In genomic region chr3:66572887-66573519, GRCm38 (mm10) we compare ENCODE assay signal across 17 mouse cellular contexts.
"Had no signal": no experiment of that assay in that cellular context is flagged by ENCODE, and none has a peak within 500 bp of the region (broad histone marks: within the 10 kb centered on the region; RNA-seq: fewer than 3 reads in every experiment).

No protein-coding gene starts in this region.

- ATAC-seq: liver, embryonic 12.5 days had no signal

- H3K4me1 ChIP-seq: kidney, embryonic 15.5 days; liver, embryonic 12.5 days; liver, embryonic 15.5 days; lung, embryonic 15.5 days; megakaryocyte, embryonic 14.5 days; midbrain, embryonic 12.5 days had no signal

- H3K27ac ChIP-seq: kidney, embryonic 15.5 days; left cerebral cortex, adult 2 months; liver, embryonic 12.5 days; liver, embryonic 15.5 days; lung, embryonic 15.5 days; midbrain, embryonic 12.5 days had no signal

- H3K4me3 ChIP-seq: kidney, embryonic 15.5 days; left cerebral cortex, adult 2 months; liver, embryonic 12.5 days; liver, embryonic 15.5 days; lung, embryonic 15.5 days; megakaryocyte, embryonic 14.5 days; midbrain, embryonic 12.5 days had no signal

- H3K36me3 ChIP-seq: kidney, embryonic 15.5 days; liver, embryonic 12.5 days; liver, embryonic 15.5 days; lung, embryonic 15.5 days; midbrain, embryonic 12.5 days had no signal

- DNase-seq: kidney, adult 8-10 months; kidney, postnatal 10 days; kidney, postnatal 36 days; layer of hippocampus, postnatal 36 days; liver; lung, adult 18-20 months; lung, postnatal 10 days; lung, postnatal 36 days; thymus, adult 18-20 months; thymus, postnatal 36 days had no signal

- H3K9ac ChIP-seq: kidney, embryonic 15.5 days; liver, embryonic 12.5 days; liver, embryonic 15.5 days; lung, embryonic 15.5 days; midbrain, embryonic 12.5 days had no signal

- H3K9me3 ChIP-seq: kidney, embryonic 15.5 days; liver, embryonic 12.5 days; liver, embryonic 15.5 days; lung, embryonic 15.5 days; megakaryocyte, embryonic 14.5 days; midbrain, embryonic 12.5 days had no signal

- H3K27me3 ChIP-seq: kidney, embryonic 15.5 days; liver, embryonic 12.5 days; liver, embryonic 15.5 days; lung, embryonic 15.5 days; midbrain, embryonic 12.5 days had no signal

- H3K4me2 ChIP-seq: kidney, embryonic 15.5 days; liver, embryonic 12.5 days; liver, embryonic 15.5 days; lung, embryonic 15.5 days; midbrain, embryonic 12.5 days had no signal
